Mouse (Mus musculus) left cerebral cortex, adult 9 months (tissue): ENCODE data around the gene Aox3.

ENCODE experiments used
- DNase-seq, 2 experiments: peaks; one replicate each; pipeline ENCODE4 v3.0.0; 2022; ENCODE audit warnings: low spot score in 2 of 2

The Aox3 gene

DNA sequence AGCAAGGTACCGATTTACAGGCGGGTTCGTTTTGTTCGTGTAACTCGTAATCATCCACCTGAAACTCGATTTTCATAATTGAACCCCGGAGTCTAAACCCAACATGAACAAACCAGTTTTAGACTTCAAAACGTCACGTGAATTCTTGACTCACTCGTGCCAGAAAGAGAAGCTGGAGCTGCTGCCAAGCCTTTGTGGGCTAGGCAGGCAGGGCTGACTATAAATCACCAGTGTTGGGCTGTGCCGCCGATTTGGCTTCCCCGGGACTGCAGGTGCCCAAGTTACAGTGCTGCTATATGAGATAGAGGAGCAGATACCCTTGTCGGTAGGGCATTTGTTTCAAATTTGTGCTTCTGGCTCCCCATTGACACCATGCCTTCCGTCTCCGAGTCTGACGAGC is 97.3 kb downstream of the Aox3 start, which contains the start of gene Aox4:
TSS of gene Aox4 (plus strand) at position 195 of the 400 bp plus-strand sequence.
- peak in 1 of 2 experiments; percentile 60 for DNase-seq

- DNase-seq = no peak
Observed at GRCm38 (mm10) chr1:58212805-58213204, 99.9 kb downstream of the Aox3 start.

DNA sequence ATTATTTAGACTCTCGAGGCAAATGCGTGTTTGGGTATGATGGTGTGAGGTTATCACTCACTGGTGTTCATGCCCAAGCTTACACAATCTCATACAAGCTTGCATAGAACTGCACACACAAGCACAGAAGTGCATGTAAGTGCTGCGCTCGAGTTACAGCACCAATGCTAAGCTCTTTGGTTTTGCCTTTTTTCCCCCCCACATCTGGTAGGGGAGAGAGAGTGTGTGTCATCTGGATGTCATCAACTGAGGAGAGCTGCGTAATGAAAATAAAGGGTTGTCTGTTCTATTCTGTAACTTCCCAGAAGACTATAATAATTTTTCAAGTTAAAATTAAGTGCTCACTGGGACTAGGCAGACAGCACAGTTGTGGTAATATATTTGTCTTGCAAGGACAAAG is 100.9 kb downstream of the Aox3 start:
- no peak for DNase-seq

DNA sequence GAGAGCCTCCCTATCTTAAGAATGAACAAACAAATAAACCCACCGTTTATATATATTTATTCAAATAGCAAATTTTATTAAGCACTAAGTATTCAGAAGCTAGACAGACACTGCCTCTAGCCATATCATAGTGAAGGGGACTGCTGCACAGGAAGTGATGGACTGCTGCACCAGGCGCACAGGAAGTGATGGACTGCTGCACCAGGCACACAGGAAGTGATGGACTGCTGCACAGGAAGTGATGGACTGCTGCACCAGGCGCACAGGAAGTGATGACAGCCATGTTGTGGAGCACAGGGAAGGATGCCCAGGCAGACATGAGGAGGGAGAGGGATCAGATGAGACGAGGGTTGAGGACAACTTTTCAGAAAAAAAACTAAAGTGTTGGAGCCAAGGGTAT is 102.4 kb downstream of the Aox3 start:
- DNase-seq = no peak

- no peak for DNase-seq
Observed at GRCm38 (mm10) chr1:58215956-58216532, 103.1 kb downstream of the Aox3 start.

GRCm38 (mm10) chr1:58221070-58221469 is 108.1 kb downstream of the Aox3 start:
- DNase-seq = no peak

- DNase-seq = no peak
Observed at GRCm38 (mm10) chr1:58221879-58222278, 108.9 kb downstream of the Aox3 start.

DNA sequence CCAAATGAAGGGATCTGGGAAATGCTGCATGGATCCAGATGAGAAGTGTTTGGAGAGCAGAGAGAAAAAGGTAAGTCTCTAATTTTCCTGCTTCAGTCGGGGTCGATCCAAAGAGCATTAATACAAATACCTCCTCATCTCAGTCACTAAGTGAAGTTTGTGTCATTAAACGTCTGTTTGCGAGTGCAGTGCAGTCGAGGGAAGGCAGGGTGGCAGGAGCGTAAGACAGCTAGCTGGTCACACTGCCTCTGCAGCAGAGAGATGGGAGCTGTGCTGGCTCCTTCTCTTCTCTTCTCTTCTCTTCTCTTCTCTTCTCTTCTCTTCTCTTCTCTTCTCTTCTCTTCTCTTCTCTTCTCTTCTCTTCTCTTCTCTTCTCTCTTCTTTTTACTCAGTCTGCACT is 115.2 kb downstream of the Aox3 start:
- no peak for DNase-seq

DNA sequence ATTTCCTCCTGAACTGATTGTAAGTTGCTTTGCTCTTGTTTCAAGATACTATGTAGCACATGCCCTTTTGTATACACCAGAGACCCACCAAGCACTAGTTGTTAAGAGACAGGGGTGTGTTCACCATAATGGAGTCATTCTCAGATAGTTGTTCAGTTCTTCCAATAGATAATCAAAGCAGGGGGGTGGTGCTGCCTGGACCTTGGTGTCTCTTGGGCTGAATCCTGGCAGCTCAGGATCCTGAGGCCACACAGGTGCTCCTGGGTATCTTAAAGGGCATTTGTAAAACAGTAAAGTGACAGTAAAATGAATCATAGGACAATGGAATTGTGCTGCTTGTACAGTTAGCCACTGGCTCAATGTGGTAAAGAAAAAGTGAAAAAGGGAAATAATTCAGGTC is 116.0 kb downstream of the Aox3 start:
- no peak for DNase-seq

DNA sequence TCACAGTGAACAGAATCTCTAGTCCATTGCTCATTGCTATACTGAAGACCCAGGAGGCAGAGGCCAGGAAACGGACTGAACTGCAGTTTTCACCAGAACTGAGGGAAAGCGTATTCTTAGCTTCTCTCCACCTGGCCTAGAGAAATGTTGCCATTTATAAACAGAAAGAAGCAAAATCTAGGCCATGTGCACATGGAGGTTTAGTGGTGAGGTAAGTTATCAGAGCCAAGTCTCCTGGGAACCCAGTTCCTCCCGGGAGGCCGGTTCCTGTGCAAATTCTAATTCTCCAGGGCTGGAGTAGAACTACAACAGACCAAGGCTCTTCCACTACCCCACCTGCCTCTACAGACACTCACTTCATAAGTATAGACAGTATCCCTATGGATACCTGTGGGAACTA is 116.8 kb downstream of the Aox3 start:
- no peak for DNase-seq

DNA sequence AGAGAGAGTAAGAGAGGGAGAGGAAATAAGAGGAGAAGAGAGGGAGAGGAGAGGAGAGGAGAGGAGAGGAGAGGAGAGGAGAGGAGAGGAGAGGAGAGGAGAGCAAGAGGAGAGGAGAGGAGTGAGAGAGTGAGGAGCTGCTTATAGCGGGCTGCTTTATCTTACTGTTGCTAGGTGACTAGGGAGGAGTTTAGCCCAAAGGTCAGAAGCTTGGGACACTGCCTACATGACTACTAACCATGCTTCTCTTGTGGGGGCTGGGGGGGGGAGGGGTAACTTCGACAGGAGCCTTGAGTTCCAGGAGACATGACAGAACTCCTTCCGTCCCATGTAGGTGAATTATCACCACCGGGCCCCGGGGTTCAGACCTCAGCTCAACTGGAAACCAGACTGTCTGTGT is 117.6 kb downstream of the Aox3 start:
- no peak for DNase-seq

DNA sequence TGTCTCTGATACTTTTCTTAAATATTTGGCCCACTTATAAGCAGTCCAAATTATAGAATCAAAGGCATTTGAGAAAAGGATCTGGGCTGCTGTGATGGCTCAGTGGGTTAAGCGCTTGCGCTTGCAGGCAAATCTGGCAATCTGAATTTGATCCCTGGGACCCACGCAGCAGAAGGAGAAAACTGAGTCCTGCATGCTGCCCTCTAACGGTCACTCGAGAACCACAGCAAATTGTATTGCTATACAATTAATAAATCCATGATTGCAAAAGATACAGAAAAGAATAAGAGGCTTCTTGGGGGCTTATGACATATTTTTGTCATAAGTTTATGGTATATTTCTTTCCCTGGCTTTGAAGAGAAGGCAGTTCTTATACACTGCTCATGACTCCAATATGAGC is 122.5 kb downstream of the Aox3 start:
- no peak for DNase-seq

- no peak for DNase-seq
Observed at GRCm38 (mm10) chr1:58237527-58238299, 124.8 kb downstream of the Aox3 start.

DNA sequence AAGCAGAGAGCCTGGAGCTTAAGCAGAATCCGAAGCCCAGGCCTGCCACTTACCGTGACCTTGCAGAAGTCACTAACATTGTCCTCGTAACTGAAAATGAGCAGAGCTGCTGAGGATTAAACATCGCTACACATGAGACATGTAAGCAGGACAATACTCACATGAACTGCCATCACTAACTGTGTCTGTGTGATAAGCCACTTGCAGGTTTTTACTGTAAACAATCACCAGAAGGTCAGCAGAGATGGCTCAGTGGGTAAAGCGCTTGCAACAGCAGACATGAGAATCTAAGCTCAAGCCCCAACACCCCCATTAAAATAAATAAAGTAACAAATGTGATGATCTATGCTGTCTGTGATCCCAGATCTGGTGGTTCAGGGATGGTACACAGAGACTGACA is 125.5 kb downstream of the Aox3 start:
- no peak for DNase-seq

DNA sequence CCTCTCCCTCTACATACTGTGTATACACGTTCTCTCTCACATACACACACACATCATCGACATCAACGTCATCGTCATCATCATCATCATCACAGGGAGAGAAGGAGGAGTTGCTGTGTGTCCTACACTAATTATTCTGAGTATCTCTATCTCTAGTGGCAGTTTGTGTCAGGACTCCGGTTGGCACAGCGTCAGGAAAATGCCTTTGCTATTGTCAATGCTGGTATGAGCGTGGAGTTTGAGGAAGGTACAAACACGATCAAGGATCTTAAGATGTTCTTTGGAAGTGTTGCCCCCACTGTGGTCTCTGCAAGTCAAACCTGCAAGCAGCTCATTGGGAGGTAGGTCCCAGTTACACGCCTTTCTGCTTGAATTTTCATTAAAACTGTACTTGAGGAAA is 126.0 kb downstream of the Aox3 start:
- no peak for DNase-seq

GRCm38 (mm10) chr1:58240347-58240746 is 127.4 kb downstream of the Aox3 start:
- no peak for DNase-seq

GRCm38 (mm10) chr1:58244487-58244886 is 131.6 kb downstream of the Aox3 start:
- DNase-seq = no peak

- DNase-seq = no peak
Observed at GRCm38 (mm10) chr1:58248518-58248917, 135.6 kb downstream of the Aox3 start.
